Mouse (Mus musculus) CD4-positive, CD25-positive, alpha-beta regulatory T cell, adult 4 months (primary cell): ENCODE measurements at regions not wholly inside any gene's neighbourhood (a gene's known extent, or its start where the extent isn't known, plus 50 kb on each side); places are given as distances from the start of the nearest gene placed in this dataset.

Experiments
- ATAC-seq: one replicate; pipeline ENCODE4 v1.8.0; 2017

GRCm38 (mm10) chr8:11909146-11909545, 68.9 kb downstream of the Tex29 start:
- no peak for ATAC-seq

DNA sequence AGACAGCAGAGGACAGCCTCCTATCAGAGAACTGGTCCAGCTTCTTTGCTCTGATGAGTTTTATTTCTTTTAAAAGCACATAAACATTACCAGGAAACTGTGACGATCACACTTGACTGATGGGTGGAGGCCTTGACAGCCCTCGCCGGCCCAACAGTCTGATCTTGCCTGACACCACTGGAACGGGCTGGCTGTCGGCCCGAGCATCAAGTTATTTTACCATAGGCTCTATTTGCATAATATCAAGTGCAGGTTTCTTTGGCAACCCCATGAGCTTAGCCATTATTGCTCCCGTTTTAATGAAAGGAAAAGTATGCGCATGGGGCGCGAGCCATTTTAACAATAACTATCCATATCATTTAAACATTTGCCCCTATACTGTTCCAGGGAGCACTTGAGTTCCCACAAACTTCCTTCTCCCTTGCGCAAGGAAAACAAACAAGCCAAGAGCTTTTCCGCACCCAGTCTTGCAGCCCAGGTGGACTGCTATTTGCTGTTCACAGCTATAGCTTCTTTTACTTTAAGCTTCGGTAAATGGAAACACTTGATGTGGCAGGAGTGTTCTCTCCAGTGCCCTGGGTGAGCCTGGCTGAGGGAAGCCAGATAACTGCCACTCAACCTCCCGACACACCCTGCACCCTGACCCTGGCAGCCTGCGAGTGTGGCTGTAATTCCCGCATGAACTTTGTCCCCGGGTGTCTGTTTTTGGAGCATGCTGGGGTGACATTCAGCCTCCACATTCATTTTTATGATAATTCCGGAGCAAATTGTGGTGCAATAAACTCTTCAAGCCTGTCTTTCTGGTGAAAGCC, 71.6 kb downstream of the Tex29 start:
- no peak for ATAC-seq

GRCm38 (mm10) chr8:11912451-11913128, 72.3 kb downstream of the Tex29 start:
- no peak for ATAC-seq

- no peak for ATAC-seq
Measured at GRCm38 (mm10) chr8:11913129-11913900, 73.0 kb downstream of the Tex29 start.

DNA sequence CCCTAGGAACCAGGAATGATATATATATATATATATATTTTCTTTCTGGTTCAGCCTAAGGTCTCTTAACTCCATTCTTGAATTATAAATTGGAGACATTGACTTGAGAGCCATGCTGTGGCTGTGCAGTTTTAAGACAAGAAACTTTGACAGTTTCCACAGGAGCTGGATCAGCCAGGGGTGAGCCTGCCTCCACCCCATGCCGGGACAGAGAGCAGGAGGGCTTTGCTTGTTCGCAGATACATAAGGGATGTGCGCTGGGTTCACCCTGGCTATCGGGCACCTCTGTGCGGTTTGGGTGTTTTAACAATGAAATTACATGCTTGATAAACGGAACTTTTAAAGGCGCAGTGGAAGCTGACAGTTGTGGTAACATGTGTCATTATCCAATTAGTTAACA, 73.9 kb downstream of the Tex29 start:
- no peak for ATAC-seq

DNA sequence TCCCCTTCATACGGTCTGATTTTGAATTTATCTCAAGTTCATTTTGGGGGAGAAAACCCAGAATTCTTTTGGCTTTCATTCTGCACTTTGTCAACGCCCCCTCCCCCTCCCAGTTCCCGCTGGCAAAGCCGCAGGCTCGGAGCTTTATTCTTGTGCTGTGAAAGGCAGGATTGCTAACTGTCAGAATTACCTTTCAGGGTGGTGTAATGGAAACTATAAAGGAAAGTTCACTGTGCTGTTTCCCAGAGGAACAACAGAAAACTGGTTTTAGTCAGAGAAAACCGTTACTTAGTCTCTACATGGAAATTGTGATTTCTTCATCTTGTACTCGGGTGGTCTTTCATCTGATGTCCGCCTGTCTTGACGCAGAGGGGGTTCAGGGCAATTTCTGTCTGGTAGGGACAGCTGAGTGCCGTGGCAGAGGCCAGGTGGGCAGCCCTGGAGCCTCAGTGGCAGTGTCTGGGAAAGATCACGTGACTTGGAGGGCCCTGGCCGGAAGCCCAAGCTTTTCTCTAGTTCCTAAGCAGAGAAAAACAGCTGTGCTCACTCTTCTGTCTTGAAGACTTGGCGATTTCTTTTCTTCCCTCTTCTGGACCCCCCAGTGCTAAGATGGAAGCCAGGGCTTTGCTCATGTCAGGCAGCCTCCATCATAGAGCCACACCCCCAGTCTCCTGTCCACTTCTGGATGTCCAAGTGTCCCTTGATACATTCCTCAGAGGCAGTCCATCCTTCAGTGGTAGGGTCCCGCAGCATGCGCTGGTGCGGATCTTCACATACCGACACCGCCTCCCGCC, 74.6 kb downstream of the Tex29 start:
- ATAC-seq: no peak

DNA sequence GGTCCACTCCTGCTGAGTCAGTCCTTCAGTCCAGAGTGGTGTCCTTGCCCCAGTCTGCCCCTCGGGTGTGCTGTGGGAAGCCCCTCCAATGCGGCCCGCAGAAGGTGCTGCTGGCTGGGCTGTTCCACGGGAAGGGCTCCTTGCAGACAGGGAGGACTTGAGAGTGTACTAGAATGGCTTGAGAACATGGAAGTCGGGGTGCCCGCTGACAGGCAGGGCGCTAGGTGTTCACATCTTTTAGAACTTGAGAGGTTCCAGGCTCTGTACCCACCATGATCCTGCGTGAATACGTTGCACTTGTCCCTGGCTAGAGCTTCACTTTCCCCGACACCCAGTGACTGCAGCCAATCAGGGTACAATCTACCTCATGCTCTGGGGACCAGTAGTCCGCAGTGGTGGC, 75.4 kb downstream of the Tex29 start:
- ATAC-seq: no peak

DNA sequence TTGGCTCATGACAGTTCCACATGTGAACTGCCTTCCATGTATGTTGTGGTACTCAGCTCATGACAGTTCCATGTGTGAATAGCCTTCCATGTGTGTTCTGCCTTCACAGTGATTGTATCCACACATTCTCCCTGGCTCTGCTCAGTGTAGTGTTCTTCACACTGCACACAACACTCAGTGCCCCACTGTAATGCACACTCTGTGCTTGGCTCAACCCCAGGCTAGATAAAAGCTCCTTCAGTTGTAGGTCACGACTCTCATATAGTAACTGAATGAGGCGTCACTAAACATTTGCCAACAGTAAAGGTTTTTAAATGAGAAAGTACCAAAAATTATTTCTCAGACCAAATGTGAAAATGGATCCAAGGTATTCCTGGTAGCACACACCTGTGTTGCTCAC, 79.6 kb downstream of the Tex29 start:
- ATAC-seq: no peak

- no peak for ATAC-seq
Measured at GRCm38 (mm10) chr8:11923115-11923514, 82.8 kb downstream of the Tex29 start.

DNA sequence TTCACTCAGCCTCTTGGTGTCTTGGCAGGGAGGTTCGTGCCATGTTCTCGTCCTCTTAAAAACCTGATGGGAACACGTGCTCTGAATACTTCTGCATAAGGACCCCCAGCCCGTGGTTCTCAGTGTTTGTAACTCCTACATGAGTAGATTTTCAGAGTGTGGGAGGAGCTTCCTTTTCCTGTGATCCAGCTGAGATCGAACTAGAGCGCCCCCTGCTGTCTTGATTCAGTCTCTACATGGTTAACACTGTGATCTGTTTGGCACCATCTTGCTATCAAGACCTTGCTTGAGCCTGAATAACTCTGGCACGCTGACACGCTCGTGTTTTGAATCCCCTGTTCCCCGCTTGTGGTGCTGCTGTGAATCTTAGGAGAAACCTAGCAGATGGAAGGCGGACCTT, 83.9 kb downstream of the Tex29 start:
- peak; percentile 51 for ATAC-seq

DNA sequence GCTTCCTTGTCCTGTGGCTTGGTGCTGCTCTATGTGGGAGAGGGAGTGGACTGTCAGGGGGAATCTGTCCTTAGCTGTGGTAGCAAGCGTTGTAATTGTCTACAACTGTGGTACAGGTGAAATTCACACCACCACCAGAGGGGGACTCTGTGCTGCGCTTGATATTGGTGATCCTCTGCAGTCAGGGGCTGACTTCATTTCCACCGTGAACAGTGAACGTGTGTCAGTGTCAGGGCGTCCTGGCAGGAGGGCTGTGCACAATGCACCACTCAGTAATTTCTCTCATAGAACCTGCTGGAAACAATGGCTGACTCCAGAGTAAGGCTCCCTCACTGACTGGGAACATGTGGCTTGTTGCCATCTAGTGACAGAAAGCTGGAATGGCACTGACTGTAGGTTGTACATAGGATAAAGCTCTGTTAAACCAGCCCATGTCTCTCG, 102.6 kb downstream of the Tex29 start:
- ATAC-seq: no peak

DNA sequence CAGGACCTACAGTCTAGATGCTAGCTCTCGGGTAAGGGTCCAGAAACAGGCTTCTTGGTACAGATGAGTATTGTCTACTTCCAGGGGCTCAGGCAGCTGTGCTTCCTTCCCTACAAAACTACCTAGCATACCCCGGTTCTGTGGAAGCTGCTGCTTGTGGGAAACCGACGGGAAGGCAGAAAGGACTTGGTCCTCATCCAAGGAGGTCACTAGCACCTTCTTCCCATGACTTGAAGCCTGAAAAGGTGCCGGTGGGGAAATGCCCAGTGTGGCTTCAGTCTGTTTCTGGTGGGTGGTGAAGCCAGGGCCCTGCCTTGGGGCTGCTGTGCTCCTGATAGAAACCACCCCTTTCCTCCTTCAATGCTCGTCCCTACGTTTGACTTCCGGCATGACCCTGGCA, 107.5 kb downstream of the Tex29 start:
- ATAC-seq: no peak

- ATAC-seq: no peak
Measured at GRCm38 (mm10) chr8:11956268-11956667, 116.0 kb downstream of the Tex29 start.

- ATAC-seq: no peak
Measured at GRCm38 (mm10) chr8:11957046-11957783, 116.9 kb downstream of the Tex29 start.

DNA sequence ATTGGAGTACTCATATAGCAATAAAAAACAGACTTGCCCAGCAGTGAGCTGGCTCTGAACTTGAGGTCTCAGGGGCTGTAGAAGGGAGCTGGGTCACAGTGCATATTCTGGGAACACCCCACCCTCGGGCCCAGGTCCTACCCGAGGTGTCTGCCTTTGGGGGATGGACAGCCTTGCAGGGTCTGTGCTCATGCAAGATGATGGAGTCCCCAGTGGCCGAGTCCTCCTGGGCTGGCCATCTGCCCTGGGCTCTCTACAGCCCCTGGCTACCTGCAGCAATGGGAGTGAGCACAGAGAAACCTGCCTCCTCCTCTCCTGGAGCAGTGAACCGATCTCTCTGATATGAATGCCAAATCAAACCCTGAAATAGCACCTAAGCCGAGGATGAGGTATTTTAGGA, 117.9 kb downstream of the Tex29 start:
- ATAC-seq: no peak

- no peak for ATAC-seq
Measured at GRCm38 (mm10) chr8:11959466-11959865, 119.2 kb downstream of the Tex29 start.

DNA sequence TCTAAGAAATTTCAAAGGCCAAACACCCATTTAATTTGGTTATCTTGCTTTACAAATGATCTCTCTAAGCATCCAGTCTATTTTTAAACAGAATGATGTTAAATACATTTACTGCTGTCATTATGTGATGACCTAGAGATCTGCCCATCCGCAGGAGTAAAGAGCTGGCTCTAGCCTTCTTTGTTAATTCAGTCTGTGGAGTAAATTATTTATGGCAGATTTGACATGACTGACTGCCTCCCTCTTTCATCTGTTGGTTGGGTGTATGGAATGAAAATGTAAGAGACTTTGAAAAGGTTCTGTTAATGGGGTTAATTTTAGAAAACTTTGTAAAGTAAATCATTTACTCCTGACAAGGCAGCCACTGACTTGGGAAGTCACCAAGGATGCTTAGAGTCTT, 123.3 kb downstream of the Tex29 start:
- no peak for ATAC-seq

- ATAC-seq: no peak
Measured at GRCm38 (mm10) chr8:11967670-11968069, 127.4 kb downstream of the Tex29 start.

DNA sequence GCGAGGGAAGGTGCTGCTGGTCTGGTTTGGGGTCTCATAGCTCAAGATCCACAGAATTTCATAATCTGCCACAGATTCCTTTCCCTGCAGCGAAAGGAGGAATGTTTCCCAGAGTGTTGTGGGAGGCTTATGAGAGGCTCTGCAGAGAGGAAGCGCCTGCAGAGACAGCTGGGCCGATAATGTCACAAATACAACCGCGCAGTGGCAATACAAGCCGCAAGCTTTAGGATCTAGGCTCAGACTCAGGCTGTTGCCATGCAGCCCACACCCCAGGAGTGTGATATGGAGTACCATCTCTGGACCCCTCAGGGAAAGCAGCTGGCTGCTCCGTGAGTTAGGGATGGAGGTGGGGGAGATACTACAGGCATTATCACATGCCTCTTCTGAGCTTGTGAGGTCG, 130.2 kb downstream of the Tex29 start:
- no peak for ATAC-seq

DNA sequence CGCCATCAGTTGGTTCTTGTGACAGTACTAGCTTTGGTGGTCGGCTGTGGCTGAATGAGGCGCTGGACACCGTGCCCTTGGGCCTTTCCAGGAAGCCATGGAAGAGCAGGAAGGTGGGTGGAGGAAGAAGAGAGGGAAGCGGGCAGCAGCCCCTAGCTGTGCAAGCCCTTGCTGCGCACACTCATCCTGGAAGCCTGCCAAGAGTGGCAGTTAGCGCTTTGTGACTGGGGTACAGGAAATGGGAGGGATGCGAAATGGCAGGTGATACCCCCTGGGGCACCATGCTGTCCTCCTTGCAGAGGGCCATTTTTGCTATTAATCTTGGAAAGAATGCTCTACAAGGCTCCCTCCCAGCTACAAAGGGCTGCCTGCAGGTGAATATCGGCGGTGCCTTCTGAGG, 133.2 kb downstream of the Tex29 start:
- ATAC-seq: no peak

GRCm38 (mm10) chr8:11977121-11977520, 136.8 kb downstream of the Tex29 start:
- no peak for ATAC-seq

GRCm38 (mm10) chr8:11979056-11979455, 138.8 kb downstream of the Tex29 start:
- no peak for ATAC-seq
